Mouse (Mus musculus): ENCODE measurements around the gene Ipmk.

Ipmk gene

GRCm38 (mm10) chr10:71340195-71340594 is 7.4 kb upstream of the Ipmk start:
- no peak for DNase-seq (ENCODE audit: inconsistent ontology term)

- no peak for DNase-seq (ENCODE audit: inconsistent ontology term)
Observed at GRCm38 (mm10) chr10:71341290-71341689, 6.3 kb upstream of the Ipmk start.

GRCm38 (mm10) chr10:71342030-71342805 is 5.3 kb upstream of the Ipmk start:
- DNase-seq (ENCODE audit: inconsistent ontology term), result no peak

- DNase-seq (ENCODE audit: inconsistent ontology term), result no peak
Observed at GRCm38 (mm10) chr10:71343130-71343529, 4.4 kb upstream of the Ipmk start.

GRCm38 (mm10) chr10:71343567-71344265 is 3.8 kb upstream of the Ipmk start:
- no peak for DNase-seq (ENCODE audit: inconsistent ontology term)

GRCm38 (mm10) chr10:71344579-71345143 is 2.9 kb upstream of the Ipmk start, which contains the start of gene Cisd1:
Gene Cisd1, minus strand, starts transcription at chr10:71344954.
- peak; percentile 96 for DNase-seq (ENCODE audit: inconsistent ontology term)

DNA sequence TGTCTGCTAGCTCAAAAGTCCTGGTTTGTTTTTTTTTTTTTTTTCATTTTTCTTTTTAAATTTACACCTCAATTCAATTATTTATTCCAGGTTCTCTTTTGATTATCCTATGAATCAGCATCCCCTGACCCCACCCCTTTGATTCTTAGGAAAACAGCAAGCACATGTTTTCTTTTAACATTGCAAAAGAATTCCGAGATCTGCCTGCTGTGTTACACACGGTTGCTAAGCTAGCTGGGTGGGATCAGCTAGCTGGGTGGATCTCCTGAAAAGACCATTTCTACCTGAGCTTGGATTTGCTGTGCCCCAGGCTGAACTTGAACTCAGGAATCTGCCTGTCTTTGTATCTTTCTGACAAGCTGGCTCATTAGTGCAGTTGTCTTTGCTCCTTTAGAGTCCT is 1.5 kb upstream of the Ipmk start:
- DNase-seq (ENCODE audit: inconsistent ontology term), result no peak

DNA sequence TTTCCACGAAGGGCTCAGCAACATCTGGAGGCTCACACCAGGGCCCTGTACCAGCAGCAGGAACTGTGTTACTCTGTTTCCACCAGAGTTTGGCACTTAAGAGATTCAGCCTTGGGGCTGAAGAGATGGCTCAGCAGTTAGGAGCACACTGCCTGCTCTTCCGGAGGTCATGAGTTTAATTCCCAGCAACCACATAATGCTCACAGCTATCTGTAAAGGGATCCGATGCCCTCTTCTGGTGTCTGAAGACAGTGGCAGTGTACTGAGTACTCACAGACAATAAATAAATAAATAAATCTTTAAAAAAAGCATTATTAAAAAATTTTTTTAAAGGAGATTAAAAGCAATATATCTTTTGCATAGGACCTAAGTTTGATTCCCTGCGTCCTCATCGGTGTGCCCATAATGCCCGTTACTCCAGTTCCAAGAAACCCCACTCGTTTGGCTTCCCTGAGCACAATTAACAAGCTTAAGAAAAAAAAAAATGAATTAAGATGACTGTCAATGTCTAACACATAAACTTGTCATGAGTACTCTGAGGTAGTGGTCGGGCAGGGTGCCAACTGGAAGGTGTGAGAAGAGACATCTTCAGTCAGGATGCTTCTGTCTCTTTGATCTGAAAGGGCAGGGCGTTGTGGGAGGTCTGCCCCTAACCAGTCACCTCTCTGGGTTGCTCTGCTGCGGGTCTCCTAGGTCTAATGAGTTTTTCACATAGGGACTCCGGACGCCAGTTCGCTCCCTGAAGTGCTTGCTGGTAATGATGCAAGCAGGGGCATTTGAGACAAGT is 648 bp upstream of the Ipmk start:
- no peak for DNase-seq (ENCODE audit: inconsistent ontology term)

GRCm38 (mm10) chr10:71347964-71348636 is 537 bp downstream of the Ipmk start:
- DNase-seq (ENCODE audit: inconsistent ontology term), result peak; percentile 62

GRCm38 (mm10) chr10:71348637-71349280 is 1.2 kb downstream of the Ipmk start:
- DNase-seq (ENCODE audit: inconsistent ontology term), result no peak

- DNase-seq (ENCODE audit: inconsistent ontology term), result no peak
Observed at GRCm38 (mm10) chr10:71349290-71349689, 1.7 kb downstream of the Ipmk start.

- DNase-seq (ENCODE audit: inconsistent ontology term), result no peak
Observed at GRCm38 (mm10) chr10:71351301-71351700, 3.7 kb downstream of the Ipmk start.

- no peak for DNase-seq (ENCODE audit: inconsistent ontology term)
Observed at GRCm38 (mm10) chr10:71353850-71354249, 6.3 kb downstream of the Ipmk start.

DNA sequence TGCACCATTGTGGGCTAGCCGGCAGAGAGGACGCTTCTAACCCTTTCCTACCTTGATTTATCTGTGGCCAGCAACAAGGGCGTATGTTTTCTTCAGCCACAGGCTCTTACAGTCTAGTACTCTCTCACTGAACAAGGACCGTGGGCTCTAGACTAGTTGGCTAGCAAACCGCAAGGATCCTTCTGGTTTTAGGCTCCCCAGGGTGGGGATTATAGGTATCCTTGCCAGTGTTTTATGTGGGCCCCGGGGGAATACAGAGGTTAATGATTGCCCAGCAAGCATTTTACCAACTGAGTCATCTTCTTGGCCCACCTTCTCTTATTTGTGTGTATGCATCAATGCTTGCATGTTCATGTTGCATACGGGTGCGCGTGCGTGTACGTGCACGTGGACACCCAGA is 7.4 kb downstream of the Ipmk start:
- no peak for DNase-seq (ENCODE audit: inconsistent ontology term)

DNA sequence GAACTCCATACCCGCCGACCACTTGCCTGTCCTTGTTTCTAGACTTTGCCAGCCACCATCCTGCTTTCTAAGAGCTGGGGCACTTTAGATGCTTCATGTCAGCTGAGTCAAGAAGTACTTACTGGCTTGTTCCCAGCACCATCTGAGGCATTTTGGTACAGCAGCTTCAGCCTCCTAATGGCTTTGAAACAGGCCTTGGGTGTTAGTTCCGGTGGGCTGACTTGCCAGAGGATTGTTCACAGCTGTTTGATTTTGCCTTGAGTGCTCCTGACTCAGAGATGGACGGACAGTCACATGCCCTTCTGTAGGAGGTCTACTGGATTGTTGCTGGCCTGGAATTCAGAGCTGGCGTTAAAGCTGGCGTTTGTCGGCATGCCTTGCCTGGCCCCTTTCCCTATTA is 13.5 kb downstream of the Ipmk start:
- DNase-seq (ENCODE audit: inconsistent ontology term), result peak; percentile 72

DNA sequence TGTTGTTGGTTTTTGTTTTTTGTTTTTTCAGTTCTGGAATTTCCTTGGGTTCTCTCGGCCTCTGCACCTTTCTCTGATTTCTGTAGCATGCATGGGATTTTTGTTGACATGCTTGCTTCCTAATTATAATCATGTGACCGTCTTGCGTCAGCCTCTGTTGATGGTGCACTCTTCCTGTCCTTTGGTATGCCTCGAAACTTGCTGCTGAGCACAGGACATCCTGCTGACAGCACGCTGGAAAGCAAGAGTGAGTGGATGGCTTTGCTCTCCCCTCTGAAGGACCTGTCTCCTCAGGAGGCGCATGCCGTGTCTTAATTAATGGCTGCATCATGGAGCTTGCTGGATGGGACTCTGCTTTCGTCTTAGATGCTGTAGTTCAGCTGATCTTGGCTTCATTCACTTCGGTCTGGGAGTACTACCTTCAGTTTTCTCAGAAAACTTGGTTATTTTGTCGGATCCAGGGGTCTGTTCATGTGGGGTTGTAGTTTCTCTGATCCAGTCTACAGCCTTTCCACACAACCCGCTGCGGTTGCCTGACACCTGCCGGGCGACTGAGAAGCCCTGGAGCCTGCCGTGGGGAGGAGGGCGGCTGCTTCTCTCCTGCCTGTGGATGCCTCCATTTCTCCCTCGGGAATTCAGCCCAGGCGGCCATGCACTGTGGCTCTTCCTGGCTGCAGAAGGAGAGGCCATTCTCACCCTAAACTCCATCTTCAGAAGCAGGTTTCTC is 14.4 kb downstream of the Ipmk start:
- peak; percentile 62 for DNase-seq (ENCODE audit: inconsistent ontology term)

GRCm38 (mm10) chr10:71363440-71363839 is 15.9 kb downstream of the Ipmk start:
- DNase-seq (ENCODE audit: inconsistent ontology term), result no peak

GRCm38 (mm10) chr10:71363858-71364257 is 16.3 kb downstream of the Ipmk start:
- DNase-seq (ENCODE audit: inconsistent ontology term), result peak; percentile 78

DNA sequence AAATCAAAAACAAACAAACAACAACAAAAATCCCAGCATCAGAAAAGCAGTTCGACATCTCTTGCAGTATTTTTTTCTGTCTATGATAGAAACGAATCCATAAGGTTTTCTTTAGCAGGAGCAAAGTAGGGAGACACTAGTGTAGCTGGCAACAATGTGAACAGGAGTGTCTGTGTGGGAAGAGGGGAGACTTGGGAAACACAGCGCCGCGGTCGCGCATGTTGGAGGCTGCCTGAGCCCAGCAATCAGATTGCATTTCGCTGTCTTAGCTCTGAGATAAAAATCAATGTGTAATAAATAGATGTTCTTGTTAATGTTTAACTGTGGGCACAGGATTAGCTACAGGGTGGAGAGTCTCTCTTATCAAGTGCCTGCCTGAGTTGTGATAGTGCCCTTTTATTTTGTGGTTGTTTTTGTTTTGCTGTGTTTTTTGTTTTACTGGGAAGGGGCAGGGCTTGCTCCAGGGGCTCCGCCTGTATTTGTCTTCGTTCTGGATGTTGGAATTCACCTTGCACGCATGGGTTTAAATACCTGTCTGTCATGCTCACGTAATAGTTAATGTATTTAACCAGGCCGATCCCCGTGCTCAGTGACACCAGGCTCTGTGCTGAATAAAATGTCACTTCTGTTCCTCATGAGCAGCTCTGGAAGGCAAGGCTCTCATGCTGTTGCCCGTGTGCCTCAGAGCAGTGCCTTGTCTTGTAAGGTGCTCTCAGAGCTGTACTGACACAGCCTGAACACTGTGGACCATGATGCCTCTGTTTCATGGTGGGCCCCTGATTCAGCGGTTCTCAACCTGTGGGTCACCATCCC is 20.8 kb downstream of the Ipmk start:
- no peak for DNase-seq (ENCODE audit: inconsistent ontology term)

All from Muller cell, postnatal 12 days (primary cell).